Mouse (Mus musculus): Measurements from ENCODE around the gene Lmcd1. TPM values are rescaled to one million over a fixed set of nuclear protein-coding genes. Genes with fewer than 3 reads are reported as not detected.
A peak's percentile ranks its signal among the peaks of the same experiment; 100 is the strongest.

The Lmcd1 gene
- total RNA-seq, 2 experiments from 2014 or later = 111 to 137 TPM

GRCm38 (mm10) chr6:112339016-112339415 lies 65.5 kb downstream of the Lmcd1 start:
- DNase-seq (ENCODE audit: low spot score in 2 of 2) = no peak

GRCm38 (mm10) chr6:112350452-112350851 lies 76.9 kb downstream of the Lmcd1 start:
- no peak for DNase-seq (ENCODE audit: low spot score in 2 of 2)

GRCm38 (mm10) chr6:112359341-112359740 lies 85.8 kb downstream of the Lmcd1 start:
- no peak for DNase-seq (ENCODE audit: low spot score in 2 of 2)

- no peak for DNase-seq (ENCODE audit: low spot score in 2 of 2)
Measured at GRCm38 (mm10) chr6:112360676-112361075, 87.1 kb downstream of the Lmcd1 start.

- peak; percentile 36 to 65 for DNase-seq (ENCODE audit: low spot score in 2 of 2)
Measured at GRCm38 (mm10) chr6:112362349-112362958, 88.9 kb downstream of the Lmcd1 start.

GRCm38 (mm10) chr6:112364581-112364980 lies 91.0 kb downstream of the Lmcd1 start:
- DNase-seq (ENCODE audit: low spot score in 2 of 2) = no peak

GRCm38 (mm10) chr6:112365294-112365693 lies 91.7 kb downstream of the Lmcd1 start:
- DNase-seq (ENCODE audit: low spot score in 2 of 2) = no peak

GRCm38 (mm10) chr6:112373886-112374585 lies 100.5 kb downstream of the Lmcd1 start:
- DNase-seq (ENCODE audit: low spot score in 2 of 2) = no peak

GRCm38 (mm10) chr6:112375661-112376392 lies 102.3 kb downstream of the Lmcd1 start:
- DNase-seq (ENCODE audit: low spot score in 2 of 2) = no peak

- no peak for DNase-seq (ENCODE audit: low spot score in 2 of 2)
Measured at GRCm38 (mm10) chr6:112379054-112379453, 105.5 kb downstream of the Lmcd1 start.

Other genes starting within 250 kb of the Lmcd1 start
- 1 to 10 TPM; 2.8 to 3.3 TPM for gene Ssu2, start 114.3 kb downstream of the Lmcd1 start, total RNA-seq (2021)
- 100 to 1,000 TPM; 243 to 287 TPM for gene Cav3, start 185.7 kb downstream of the Lmcd1 start, total RNA-seq (2021)
- under 1 TPM; 0.20 to 0.21 TPM for gene Oxtr, start 216.2 kb downstream of the Lmcd1 start, total RNA-seq (2021)

Measured in gastrocnemius, postnatal 4 days (tissue).